Mouse (Mus musculus) forebrain, embryonic 16.5 days (tissue): Measurements from ENCODE around the gene Serpine3. TPM values are rescaled to one million over a fixed set of nuclear protein-coding genes. Genes with fewer than 3 reads are reported as not detected.

Experiments
- ATAC-seq: fragments of 200-750 bp; cut with Nextera tagmentation; 2 replicates; pipeline ENCODE4 v1.8.0; 2017; ENCODE audit warnings: mild to moderate bottlenecking, moderate library complexity
- H3K27ac ChIP-seq: fragments of 300-500 bp; sonication (generic); 2 replicates; pipeline ENCODE4 v1.5.1; 2014; ENCODE audit warnings: low read length, control low read depth
- H3K27me3 ChIP-seq: fragments of 300-500 bp; sonication (generic); replicated peaks from 2 replicates; pipeline ENCODE4 v1.6.1; 2014; ENCODE audit warnings: low read length; ENCODE audit not compliant: control insufficient read depth, insufficient read depth
- H3K36me3 ChIP-seq: fragments of 300-500 bp; sonication (generic); 2 replicates; pipeline ENCODE4 v1.6.1; 2014; ENCODE audit not compliant: control insufficient read depth, insufficient read depth
- H3K4me1 ChIP-seq: fragments of 300-500 bp; sonication (generic); replicated peaks from 2 replicates; pipeline ENCODE4 v1.6.1; 2014; ENCODE audit warnings: low read length; ENCODE audit not compliant: control insufficient read depth, insufficient read depth
- H3K4me2 ChIP-seq: fragments of 300-500 bp; sonication (generic); 2 replicates; pipeline ENCODE4 v1.6.1; 2014; ENCODE audit warnings: mild to moderate bottlenecking, low read length, control low read depth
- H3K4me3 ChIP-seq: fragments of 300-500 bp; sonication (generic); replicated peaks from 2 replicates; pipeline ENCODE4 v1.5.1; 2014; ENCODE audit warnings: mild to moderate bottlenecking, low read length, control low read depth
- H3K9ac ChIP-seq: fragments of 300-500 bp; sonication (generic); replicated peaks from 2 replicates; pipeline ENCODE4 v1.6.1; 2014; ENCODE audit warnings: low read depth, low read length, control low read depth
- H3K9me3 ChIP-seq: fragments of 300-500 bp; sonication (generic); 2 replicates; pipeline ENCODE4 v1.6.1; 2016; ENCODE audit warnings: low read length; ENCODE audit not compliant: control insufficient read depth
- WGBS: fragments of 180-500 bp; shearing (Covaris S2); extraction: QIAGEN DNeasy Blood & Tissue Kit; methylation state at CpG from one replicate; pipeline ENCODE4 v1.1.7; 2014; 5-methylcytosine and 5-hydroxymethylcytosine counted together
- polyA plus RNA-seq: library from polyadenylated mRNA; unstranded; fragments of >200 nt; fragmentation: Nextera tagmentation; extraction: Ambion mirVana; gene quantifications from 2 replicates; pipeline ENCODE4 v1.2.1, GENCODE M21; 2015

The Serpine3 gene
- polyA plus RNA-seq, 1 experiment from 2014 or later = not detected

DNA sequence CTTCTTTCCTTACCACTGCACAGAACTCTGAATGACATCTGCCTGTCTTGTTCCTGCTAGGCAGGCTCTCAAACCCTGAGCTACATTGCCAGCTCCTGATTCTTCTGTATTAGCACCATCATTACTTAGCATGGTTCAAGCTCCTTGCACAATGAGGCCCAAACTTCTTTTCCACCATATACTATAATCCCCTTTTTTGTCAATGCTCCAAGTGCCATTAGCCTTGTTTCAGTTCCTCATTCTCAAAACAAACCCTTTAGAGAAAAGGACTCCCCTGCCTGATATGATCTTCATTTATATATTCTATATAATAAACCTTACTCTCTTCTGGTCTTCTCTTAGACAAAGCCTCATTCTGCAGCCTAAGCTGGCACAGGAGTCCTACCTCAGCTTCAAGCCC, 61.1 kb downstream of the Serpine3 start:
- H3K4me2 ChIP-seq = no peak overlapping the region
- no peak overlapping the region for H3K4me3 ChIP-seq
- H3K9me3 ChIP-seq = no peaks in the 10 kb centered on the region
- ATAC-seq = no peak
- no peaks in the 10 kb centered on the region for H3K4me1 ChIP-seq
- no peaks in the 10 kb centered on the region for H3K27me3 ChIP-seq
- H3K9ac ChIP-seq = no peak overlapping the region
- no peak overlapping the region for H3K27ac ChIP-seq
- no peaks in the 10 kb centered on the region for H3K36me3 ChIP-seq

- Histone ChIP-seq H3K27me3 (no peaks in the 10 kb centered on the region), H3K9ac (no peak overlapping the region), H3K4me1 (no peaks in the 10 kb centered on the region), H3K4me3 (no peak overlapping the region), H3K4me2 (no peak overlapping the region), H3K36me3 (peaks cover 3% of the 10 kb centered on the region; the same call in 1 of the 2 replicates), H3K27ac (no peak overlapping the region), H3K9me3 (no peaks in the 10 kb centered on the region)
- ATAC-seq = no peak
- WGBS = 100% methylated on average over 1 of the region's 1 CpGs
Measured at GRCm38 (mm10) chr14:62731902-62732301, 68.4 kb downstream of the Serpine3 start.

DNA sequence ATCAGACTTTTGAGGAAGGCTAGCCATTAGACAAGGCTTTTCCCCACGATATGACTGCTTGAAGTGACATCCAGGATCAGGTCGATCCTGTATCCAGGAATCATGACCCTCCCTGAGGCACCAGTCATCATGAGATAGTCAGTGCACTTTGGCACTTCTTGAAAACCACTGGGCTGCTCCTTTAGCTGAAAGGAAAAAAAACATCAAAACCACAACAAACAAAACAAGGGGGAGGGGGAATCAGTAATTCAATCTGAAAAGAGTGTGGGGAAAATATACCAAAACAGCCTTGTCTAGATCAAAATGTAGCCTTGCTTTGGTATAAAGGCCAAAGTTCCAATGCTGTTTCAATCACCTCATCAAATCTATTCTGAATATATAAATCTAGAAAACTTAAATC, 70.2 kb downstream of the Serpine3 start:
- no peak for ATAC-seq
- WGBS = 84% methylated on average over 2 of the region's 2 CpGs
- H3K36me3 ChIP-seq = peaks cover 3% of the 10 kb centered on the region; the same call in 1 of the 2 replicates

GRCm38 (mm10) chr14:62735646-62736045, 72.2 kb downstream of the Serpine3 start:
- no peaks in the 10 kb centered on the region for H3K4me1 ChIP-seq
- peaks cover 3% of the 10 kb centered on the region; the same call in 1 of the 2 replicates for H3K36me3 ChIP-seq
- no peak for ATAC-seq
- H3K9ac ChIP-seq = no peak overlapping the region
- no peak overlapping the region for H3K4me2 ChIP-seq
- H3K9me3 ChIP-seq = no peaks in the 10 kb centered on the region
- no peak overlapping the region for H3K4me3 ChIP-seq
- 96% methylated on average over 1 of the region's 1 CpGs for WGBS
- H3K27ac ChIP-seq = no peak overlapping the region
- H3K27me3 ChIP-seq = no peaks in the 10 kb centered on the region

More for the DNA sequence above, 70.2 kb downstream of the Serpine3 start:
- Histone ChIP-seq H3K27ac (no peak overlapping the region), H3K4me1 (no peaks in the 10 kb centered on the region), H3K27me3 (no peaks in the 10 kb centered on the region), H3K9me3 (no peaks in the 10 kb centered on the region), H3K9ac (no peak overlapping the region), H3K4me3 (no peak overlapping the region), H3K4me2 (no peak overlapping the region)

Other genes with a start within 250 kb of the Serpine3 start
- gene Gucy1b2, start 207.4 kb upstream of the Serpine3 start, polyA plus RNA-seq = 2.7 and 2.9 TPM in 2 replicates
- gene Fam124a, start 107.9 kb upstream of the Serpine3 start, polyA plus RNA-seq = 46.2 and 47.6 TPM in 2 replicates
- gene Gm4131, start 96.7 kb upstream of the Serpine3 start, polyA plus RNA-seq = 0.21 and 0.49 TPM in 2 replicates
- 18.4 and 22.6 TPM in 2 replicates for gene Ints6, start 97.5 kb downstream of the Serpine3 start, polyA plus RNA-seq
- 8.9 and 11.0 TPM in 2 replicates for gene Wdfy2, start 174.0 kb downstream of the Serpine3 start, polyA plus RNA-seq